Mouse (Mus musculus) lung, postnatal 25 days (tissue): ENCODE results near the gene Gm3542.
"Not testable (repeated sequence)": the region's sequence is repeated elsewhere in the genome, so short reads cannot be mapped to it uniquely, and the experiment has no call there.

Experiments used
- DNase-seq: peaks from one replicate; pipeline ENCODE4 v3.0.0; 2022; ENCODE audit warnings: low spot score

Gm3542 gene

GRCm38 (mm10) chr14:5334828-5335227 is at the start of gene Gm3542:
Gm3542 (minus strand) TSS chr14:5334928.
- DNase-seq: not testable (repeated sequence)
